Comparison of ENCODE assay signal across 8 mouse cellular contexts in the genomic region with DNA sequence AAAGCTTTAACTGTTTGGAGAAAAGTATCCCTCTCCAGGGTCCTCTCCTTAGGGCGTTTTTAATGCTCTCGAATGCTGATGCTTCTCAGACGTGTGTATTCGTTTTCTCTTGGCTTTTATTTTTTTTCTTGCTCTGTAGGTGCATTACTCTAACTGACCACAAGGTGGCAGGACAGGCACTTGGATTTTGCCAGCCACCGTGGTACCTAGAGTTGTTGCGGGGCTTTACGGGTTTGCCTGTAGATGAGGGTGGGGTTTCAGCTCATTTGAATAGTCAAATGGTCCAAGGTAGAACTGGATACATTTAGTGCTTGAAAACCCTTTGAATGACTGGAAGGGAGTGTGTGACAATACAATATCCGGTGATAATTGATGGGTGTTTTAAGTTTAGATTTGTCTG.
A peak's percentile ranks its signal among the peaks of the same experiment; 100 is the strongest.
DNase-seq lines count a peak whose midpoint lies in the region; ATAC-seq and TF ChIP-seq lines count a peak whose summit lies in the region.

No protein-coding gene starts in this region.

- H3K36me3 ChIP-seq in intestine, postnatal 0 days (ENCODE audit: control insufficient read depth, insufficient read depth) = no peaks in the 10 kb centered on the region
- no peaks in the 10 kb centered on the region for H3K36me3 ChIP-seq in intestine, embryonic 16.5 days (ENCODE audit: control insufficient read depth, insufficient read depth, low read length)
- no peaks in the 10 kb centered on the region for H3K36me3 ChIP-seq in ES-E14 (ENCODE audit: control insufficient read depth, insufficient read depth, low read length, poor library complexity, severe bottlenecking)

- H3K9ac ChIP-seq in intestine, postnatal 0 days (ENCODE audit: low read depth, low read length) = no peak overlapping the region
- H3K9ac ChIP-seq in intestine, embryonic 16.5 days (ENCODE audit: low read depth, low read length) = no peak overlapping the region
- no peak overlapping the region for H3K9ac ChIP-seq in ES-E14 (ENCODE audit: insufficient read depth, low read depth, low read length, poor library complexity, severe bottlenecking)

- H3K4me2 ChIP-seq in intestine, postnatal 0 days (replicated peaks; ENCODE audit: low read depth) = no peak overlapping the region
- H3K4me2 ChIP-seq in intestine, embryonic 16.5 days (ENCODE audit: low read depth, low read length) = no peak overlapping the region

- H3K9me3 ChIP-seq in intestine, postnatal 0 days (ENCODE audit: control insufficient read depth) = no peaks in the 10 kb centered on the region
- H3K9me3 ChIP-seq in intestine, embryonic 16.5 days (ENCODE audit: control insufficient read depth, low read length) = no peaks in the 10 kb centered on the region
- H3K9me3 ChIP-seq in ES-E14 (ENCODE audit: control insufficient read depth, insufficient read depth, low read depth, low read length) = no peaks in the 10 kb centered on the region

- H3K4me3 ChIP-seq in intestine, postnatal 0 days (ENCODE audit: low read depth, low read length) = no peak overlapping the region
- H3K4me3 ChIP-seq in intestine, embryonic 16.5 days (ENCODE audit: low read length) = no peak overlapping the region
- H3K4me3 ChIP-seq in ES-E14 (ENCODE audit: insufficient read depth in 1 of 2, low read depth in 1 of 2, low read length in 2 of 2, poor library complexity in 1 of 2, severe bottlenecking in 1 of 2) = no peak overlapping the region

- no peak for ATAC-seq in intestine, postnatal 0 days
- no peak for ATAC-seq in intestine, embryonic 16.5 days
- peak; percentile 56; the same call in 1 of the 2 replicates for ATAC-seq in frontal cortex, adult (ENCODE audit: low TSS enrichment)

- no peaks in the 10 kb centered on the region for H3K27me3 ChIP-seq in intestine, postnatal 0 days (replicated peaks; ENCODE audit: control insufficient read depth, insufficient read depth, low read length)
- H3K27me3 ChIP-seq in intestine, embryonic 16.5 days (replicated peaks; ENCODE audit: control insufficient read depth, insufficient read depth, low read length) = no peaks in the 10 kb centered on the region

- WGBS in intestine, postnatal 0 days = 8% methylated on average over 8 of the region's 8 CpGs
- WGBS in intestine, embryonic 16.5 days = 12% methylated on average over 8 of the region's 8 CpGs

- in situ Hi-C loops in ES-E14 (cut with MboI; ENCODE audit: low sequenced_read_pairs in 2 of 2, unreplicated experiment in 2 of 2) = loop anchor here in 1 of 2 experiments (10.0 kb wide), 1 partner anchor 370 kb away; no protein-coding TSS in a partner anchor

- H3K27ac ChIP-seq in intestine, postnatal 0 days (ENCODE audit: low read depth, low read length) = no peak overlapping the region
- H3K27ac ChIP-seq in intestine, embryonic 16.5 days (ENCODE audit: low read length) = no peak overlapping the region
- H3K27ac ChIP-seq in ES-E14 (ENCODE audit: insufficient read depth, low read depth, low read length, poor library complexity, severe bottlenecking) = no peak overlapping the region

- peak; percentile 65 for DNase-seq in ES-E14 (ENCODE audit: low read depth, low spot score)
- peak; percentile 5 for DNase-seq in c-Kit-positive CD71-positive TER-119-negative erythroid progenitor cells, embryonic 14.5 days (ENCODE audit: low read depth)
- DNase-seq in layer of hippocampus, postnatal 25 days (ENCODE audit: extremely low spot score in 1 of 2, low spot score in 1 of 2) = peak; percentile 50 to 65
- peak; percentile 57 for DNase-seq in naive thymus-derived CD4-positive, alpha-beta T cell, adult 2 months (ENCODE audit: low read depth)
- DNase-seq in urinary bladder, adult 18-20 months (ENCODE audit: low spot score in 2 of 2) = no peak

- peak; percentile 91 for TF ChIP-seq CTCF in intestine, postnatal 0 days (IDR thresholded peaks at IDR 0.05; ENCODE audit: low read depth)

- no peaks in the 10 kb centered on the region for H3K4me1 ChIP-seq in intestine, postnatal 0 days (replicated peaks; ENCODE audit: control insufficient read depth, insufficient read depth, low read length)
- no peaks in the 10 kb centered on the region for H3K4me1 ChIP-seq in intestine, embryonic 16.5 days (ENCODE audit: control insufficient read depth, insufficient read depth, low read length)
- H3K4me1 ChIP-seq in ES-E14 (ENCODE audit: control insufficient read depth in 2 of 2, insufficient read depth in 2 of 2, low read length in 2 of 2, poor library complexity in 1 of 2) = no peaks in the 10 kb centered on the region

TF ChIP-seq in ES-E14, 5 proteins besides CTCF, POLR2A, EP300 and RAD21:
- no peak for TF ChIP-seq MAFK (IDR thresholded peaks at IDR 0.05; ENCODE audit: insufficient read depth, low read depth, low read length)
- TF ChIP-seq ZNF384 (IDR thresholded peaks at IDR 0.05; ENCODE audit: low read depth, low read length) = peak; percentile 93
- TF ChIP-seq HCFC1 (IDR thresholded peaks at IDR 0.05; ENCODE audit: borderline replicate concordance, insufficient read depth, low read length) = no peak
- peak; percentile 85 for TF ChIP-seq ZC3H11A (IDR thresholded peaks at IDR 0.05; ENCODE audit: borderline replicate concordance, low read depth, low read length)

Comparison
In these comparisons a context has a peak if more than half of its experiments do, and no peak if none do; other contexts are left out.
1. DNase-seq: peak in ES-E14 (single experiment), c-Kit-positive CD71-positive TER-119-negative erythroid progenitor cells, embryonic 14.5 days (single experiment), layer of hippocampus, postnatal 25 days (2 of 2) and naive thymus-derived CD4-positive, alpha-beta T cell, adult 2 months (single experiment); none in urinary bladder, adult 18-20 months (0 of 2).